Mouse (Mus musculus) midbrain, embryonic 14.5 days (tissue): ENCODE results near the gene Shoc2. TPM values are rescaled to one million over a fixed set of nuclear protein-coding genes. Genes with fewer than 3 reads are reported as not detected.

Experiments
- ATAC-seq: fragments of 200-750 bp; cut with Nextera tagmentation; 2 replicates; pipeline ENCODE4 v1.8.0; 2017; ENCODE audit warnings: moderate number of reproducible peaks, moderate library complexity; ENCODE audit not compliant: low FRiP score, low TSS enrichment
- DNase-seq: peaks from one replicate; pipeline ENCODE4 v3.0.0-alpha.2; 2015
- H3K27ac ChIP-seq: fragments of 300-500 bp; sonication (generic); replicated peaks from 2 replicates; pipeline ENCODE4 v1.5.1; 2014; ENCODE audit warnings: mild to moderate bottlenecking, low read depth, low read length, moderate library complexity
- H3K27me3 ChIP-seq: fragments of 300-500 bp; sonication (generic); 2 replicates; pipeline ENCODE4 v1.6.1; 2014; ENCODE audit warnings: low read length, control low read depth, mixed read lengths; ENCODE audit not compliant: control insufficient read depth, insufficient read depth
- H3K36me3 ChIP-seq: fragments of 300-500 bp; sonication (generic); 2 replicates; pipeline ENCODE4 v1.6.1; 2014; ENCODE audit warnings: low read length, control low read depth; ENCODE audit not compliant: control insufficient read depth, insufficient read depth
- H3K4me1 ChIP-seq: fragments of 300-500 bp; sonication (generic); 2 replicates; pipeline ENCODE4 v1.6.1; 2014; ENCODE audit warnings: mild to moderate bottlenecking, antibody characterized with exemption, low read length, control low read depth; ENCODE audit not compliant: control insufficient read depth, insufficient read depth
- H3K4me2 ChIP-seq: fragments of 300-500 bp; sonication (generic); 2 replicates; pipeline ENCODE4 v1.6.1; 2014; ENCODE audit warnings: mild to moderate bottlenecking, low read length, moderate library complexity
- H3K4me3 ChIP-seq: fragments of 300-500 bp; sonication (generic); replicated peaks from 2 replicates; pipeline ENCODE4 v1.5.1; 2014; ENCODE audit warnings: low read depth, low read length
- H3K9ac ChIP-seq: fragments of 300-500 bp; sonication (generic); replicated peaks from 2 replicates; pipeline ENCODE4 v1.6.1; 2014; ENCODE audit warnings: mild to moderate bottlenecking, low read length, moderate library complexity
- H3K9me3 ChIP-seq: fragments of 300-500 bp; sonication (generic); 2 replicates; pipeline ENCODE4 v1.6.1; 2016; ENCODE audit warnings: low read length, control low read depth, mixed read lengths; ENCODE audit not compliant: control insufficient read depth
- WGBS: fragments of 180-500 bp; shearing (Covaris S2); extraction: QIAGEN DNeasy Blood & Tissue Kit; methylation state at CpG from one replicate; pipeline ENCODE4 v1.1.7; 2014; 5-methylcytosine and 5-hydroxymethylcytosine counted together
- polyA plus RNA-seq: library from polyadenylated mRNA; unstranded; fragments of >200 nt; fragmentation: Nextera tagmentation; extraction: Ambion mirVana; gene quantifications from 2 replicates; pipeline ENCODE4 v1.2.1, GENCODE M21; 2014

The Shoc2 gene
- 59.9 and 76.7 TPM in 2 replicates for polyA plus RNA-seq

- under 1% methylated on average over 59 of the region's 62 CpGs for WGBS
- ATAC-seq (peak; percentile 95), DNase-seq (peak; percentile 99)
- Histone ChIP-seq H3K4me3 (peak within 1 kb of the TSS; percentile 79), H3K4me2 (peak within 1 kb of the TSS; percentile 66), H3K36me3 (0 out of 2 replicates have a peak, but pooled peaks cover 3% of the 10 kb centered on the region), H3K27ac (peak within 1 kb of the TSS; percentile 96), H3K9ac (peak within 1 kb of the TSS; percentile 88), H3K4me1 (peaks cover 21% of the 10 kb centered on the region), H3K27me3 (no peaks in the 10 kb centered on the region), H3K9me3 (no peaks in the 10 kb centered on the region)
These were observed at the start of gene Shoc2, which contains the start of gene Bbip1 for GRCm38 (mm10) chr19:53943802-53944785. TSS of gene Shoc2 (plus strand) at chr19:53944306. TSS of gene Bbip1 (minus strand) at chr19:53944627.

GRCm38 (mm10) chr19:53894538-53895121 is 49.5 kb upstream of the Shoc2 start:
- H3K9me3 ChIP-seq: no peaks in the 10 kb centered on the region
- no peaks in the 10 kb centered on the region for H3K27me3 ChIP-seq
- DNase-seq: no peak
- no peak overlapping the region for H3K4me2 ChIP-seq
- no peak overlapping the region for H3K4me3 ChIP-seq
- no peak overlapping the region for H3K9ac ChIP-seq
- ATAC-seq: no peak
- H3K4me1 ChIP-seq: no peaks in the 10 kb centered on the region
- WGBS: 82% methylated on average over 12 of the region's 12 CpGs
- no peaks in the 10 kb centered on the region for H3K36me3 ChIP-seq
- H3K27ac ChIP-seq: no peak overlapping the region

GRCm38 (mm10) chr19:53898046-53898445 is 46.1 kb upstream of the Shoc2 start:
- no peaks in the 10 kb centered on the region for H3K9me3 ChIP-seq
- H3K4me3 ChIP-seq: no peak overlapping the region
- 75% methylated on average over 5 of the region's 5 CpGs for WGBS
- DNase-seq: no peak
- H3K27ac ChIP-seq: no peak overlapping the region
- H3K36me3 ChIP-seq: no peaks in the 10 kb centered on the region
- no peaks in the 10 kb centered on the region for H3K27me3 ChIP-seq
- H3K4me2 ChIP-seq: no peak overlapping the region
- peaks cover 4% of the 10 kb centered on the region; the same call in 1 of the 2 replicates for H3K4me1 ChIP-seq
- H3K9ac ChIP-seq: no peak overlapping the region
- ATAC-seq: no peak

GRCm38 (mm10) chr19:53898498-53898897 is 45.6 kb upstream of the Shoc2 start:
- H3K4me1 ChIP-seq: peaks cover 4% of the 10 kb centered on the region; the same call in 1 of the 2 replicates
- no peaks in the 10 kb centered on the region for H3K9me3 ChIP-seq
- WGBS: 72% methylated on average over 4 of the region's 4 CpGs
- ATAC-seq (no peak), DNase-seq (no peak)
- H3K9ac ChIP-seq: no peak overlapping the region
- no peaks in the 10 kb centered on the region for H3K36me3 ChIP-seq
- no peak overlapping the region for H3K27ac ChIP-seq
- H3K27me3 ChIP-seq: no peaks in the 10 kb centered on the region
- no peak overlapping the region for H3K4me3 ChIP-seq
- no peak overlapping the region for H3K4me2 ChIP-seq

- Histone ChIP-seq H3K27ac (no peak overlapping the region), H3K4me2 (no peak overlapping the region), H3K9ac (no peak overlapping the region), H3K4me1 (peaks cover 4% of the 10 kb centered on the region; the same call in 1 of the 2 replicates), H3K27me3 (no peaks in the 10 kb centered on the region), H3K4me3 (no peak overlapping the region), H3K9me3 (no peaks in the 10 kb centered on the region), H3K36me3 (no peaks in the 10 kb centered on the region)
- WGBS: 86% methylated on average over 25 of the region's 25 CpGs
- ATAC-seq (no peak), DNase-seq (no peak)
These were observed 44.9 kb upstream of the Shoc2 start for GRCm38 (mm10) chr19:53898970-53899900.

- H3K4me2 ChIP-seq: no peak overlapping the region
- H3K9ac ChIP-seq: no peak overlapping the region
- H3K4me1 ChIP-seq: peaks cover 12% of the 10 kb centered on the region
- H3K4me3 ChIP-seq: no peak overlapping the region
- no peak overlapping the region for H3K27ac ChIP-seq
- ATAC-seq (no peak), DNase-seq (no peak)
- no peaks in the 10 kb centered on the region for H3K36me3 ChIP-seq
- H3K27me3 ChIP-seq: no peaks in the 10 kb centered on the region
- H3K9me3 ChIP-seq: no peaks in the 10 kb centered on the region
- 87% methylated on average over 14 of the region's 14 CpGs for WGBS
These were observed 44.0 kb upstream of the Shoc2 start for GRCm38 (mm10) chr19:53899941-53900610.

GRCm38 (mm10) chr19:53901931-53902738 is 42.0 kb upstream of the Shoc2 start:
- H3K4me2 ChIP-seq: peak overlapping the region; percentile 85
- 61% methylated on average over 15 of the region's 15 CpGs for WGBS

More at GRCm38 (mm10) chr19:53901931-53902738, 42.0 kb upstream of the Shoc2 start:
- peak overlapping the region; percentile 93 for H3K4me3 ChIP-seq
- peaks cover 23% of the 10 kb centered on the region for H3K4me1 ChIP-seq
- ATAC-seq: no peak
- DNase-seq: no peak
- no peaks in the 10 kb centered on the region for H3K27me3 ChIP-seq
- H3K27ac ChIP-seq: peak overlapping the region; percentile 68; the same call in 1 of the 2 replicates
- H3K9ac ChIP-seq: peak overlapping the region; percentile 87; the same call in 1 of the 2 replicates
- H3K9me3 ChIP-seq: no peaks in the 10 kb centered on the region
- no peaks in the 10 kb centered on the region for H3K36me3 ChIP-seq
